Mouse (Mus musculus): Measurements from ENCODE around the gene Lgi1.

Lgi1 gene

GRCm38 (mm10) chr19:38253796-38254195, 10.5 kb upstream of the Lgi1 start:
- in situ Hi-C loops (cut with MboI; ENCODE audit: low pct_unique_long_range_greater_than_20kb in 1 of 2, low sequenced_read_pairs in 2 of 2, unreplicated experiment in 1 of 2): loop anchor here in 1 of 2 experiments (10.0 kb wide), 1 partner anchor 101 kb away; no protein-coding TSS in a partner anchor

GRCm38 (mm10) chr19:38258651-38259065, 5.7 kb upstream of the Lgi1 start:
- in situ Hi-C loops (cut with MboI; ENCODE audit: low pct_unique_long_range_greater_than_20kb in 1 of 2, low sequenced_read_pairs in 2 of 2, unreplicated experiment in 1 of 2): loop anchor here in 1 of 2 experiments (10.0 kb wide), 1 partner anchor 96 kb away; no protein-coding TSS in a partner anchor

- in situ Hi-C loops (cut with MboI; ENCODE audit: low pct_unique_long_range_greater_than_20kb in 1 of 2, low sequenced_read_pairs in 2 of 2, unreplicated experiment in 1 of 2): loop anchor here in 1 of 2 experiments (10.0 kb wide), 1 partner anchor 95 kb away; no protein-coding TSS in a partner anchor
These were observed 4.9 kb upstream of the Lgi1 start for GRCm38 (mm10) chr19:38259436-38259835.

- in situ Hi-C loops (cut with MboI; ENCODE audit: low pct_unique_long_range_greater_than_20kb in 1 of 2, low sequenced_read_pairs in 2 of 2, unreplicated experiment in 1 of 2): no loop called here
These were observed 4.0 kb upstream of the Lgi1 start for GRCm38 (mm10) chr19:38260346-38260745.

- in situ Hi-C loops (cut with MboI; ENCODE audit: low pct_unique_long_range_greater_than_20kb in 1 of 2, low sequenced_read_pairs in 2 of 2, unreplicated experiment in 1 of 2): no loop called here
These were observed 3.0 kb upstream of the Lgi1 start for GRCm38 (mm10) chr19:38261351-38261750.

- in situ Hi-C loops (cut with MboI; ENCODE audit: low pct_unique_long_range_greater_than_20kb in 1 of 2, low sequenced_read_pairs in 2 of 2, unreplicated experiment in 1 of 2): no loop called here
These were observed 369 bp upstream of the Lgi1 start for GRCm38 (mm10) chr19:38263829-38264504.

- in situ Hi-C loops (cut with MboI; ENCODE audit: low pct_unique_long_range_greater_than_20kb in 1 of 2, low sequenced_read_pairs in 2 of 2, unreplicated experiment in 1 of 2): no loop called here
These were observed 1.4 kb downstream of the Lgi1 start for GRCm38 (mm10) chr19:38265767-38266166.

- in situ Hi-C loops (cut with MboI; ENCODE audit: low pct_unique_long_range_greater_than_20kb in 1 of 2, low sequenced_read_pairs in 2 of 2, unreplicated experiment in 1 of 2): no loop called here
These were observed 3.1 kb downstream of the Lgi1 start for GRCm38 (mm10) chr19:38267469-38267868.

- in situ Hi-C loops (cut with MboI; ENCODE audit: low pct_unique_long_range_greater_than_20kb in 1 of 2, low sequenced_read_pairs in 2 of 2, unreplicated experiment in 1 of 2): no loop called here
These were observed 6.7 kb downstream of the Lgi1 start for GRCm38 (mm10) chr19:38271071-38271470.

- in situ Hi-C loops (cut with MboI; ENCODE audit: low pct_unique_long_range_greater_than_20kb in 1 of 2, low sequenced_read_pairs in 2 of 2, unreplicated experiment in 1 of 2): no loop called here
These were observed 9.5 kb downstream of the Lgi1 start for GRCm38 (mm10) chr19:38273820-38274219.

GRCm38 (mm10) chr19:38274747-38275421, 10.5 kb downstream of the Lgi1 start:
- in situ Hi-C loops (cut with MboI; ENCODE audit: low pct_unique_long_range_greater_than_20kb in 1 of 2, low sequenced_read_pairs in 2 of 2, unreplicated experiment in 1 of 2): no loop called here

- in situ Hi-C loops (cut with MboI; ENCODE audit: low pct_unique_long_range_greater_than_20kb in 1 of 2, low sequenced_read_pairs in 2 of 2, unreplicated experiment in 1 of 2): no loop called here
These were observed 11.9 kb downstream of the Lgi1 start for GRCm38 (mm10) chr19:38276226-38276625.

GRCm38 (mm10) chr19:38280242-38280641, 15.9 kb downstream of the Lgi1 start:
- in situ Hi-C loops (cut with MboI; ENCODE audit: low pct_unique_long_range_greater_than_20kb in 1 of 2, low sequenced_read_pairs in 2 of 2, unreplicated experiment in 1 of 2): no loop called here

- in situ Hi-C loops (cut with MboI; ENCODE audit: low pct_unique_long_range_greater_than_20kb in 1 of 2, low sequenced_read_pairs in 2 of 2, unreplicated experiment in 1 of 2): no loop called here
These were observed 18.1 kb downstream of the Lgi1 start for GRCm38 (mm10) chr19:38282407-38282806.

- in situ Hi-C loops (cut with MboI; ENCODE audit: low pct_unique_long_range_greater_than_20kb in 1 of 2, low sequenced_read_pairs in 2 of 2, unreplicated experiment in 1 of 2): no loop called here
These were observed 24.2 kb downstream of the Lgi1 start for GRCm38 (mm10) chr19:38288556-38288955.

GRCm38 (mm10) chr19:38291432-38291831, 27.1 kb downstream of the Lgi1 start:
- in situ Hi-C loops (cut with MboI; ENCODE audit: low pct_unique_long_range_greater_than_20kb in 1 of 2, low sequenced_read_pairs in 2 of 2, unreplicated experiment in 1 of 2): no loop called here

GRCm38 (mm10) chr19:38298018-38298626, 33.8 kb downstream of the Lgi1 start:
- in situ Hi-C loops (cut with MboI; ENCODE audit: low pct_unique_long_range_greater_than_20kb in 1 of 2, low sequenced_read_pairs in 2 of 2, unreplicated experiment in 1 of 2): no loop called here

- in situ Hi-C loops (cut with MboI; ENCODE audit: low pct_unique_long_range_greater_than_20kb in 1 of 2, low sequenced_read_pairs in 2 of 2, unreplicated experiment in 1 of 2): no loop called here
These were observed 43.8 kb downstream of the Lgi1 start for GRCm38 (mm10) chr19:38308116-38308515.

- in situ Hi-C loops (cut with MboI; ENCODE audit: low pct_unique_long_range_greater_than_20kb in 1 of 2, low sequenced_read_pairs in 2 of 2, unreplicated experiment in 1 of 2): no loop called here
These were observed 50.8 kb downstream of the Lgi1 start for GRCm38 (mm10) chr19:38315099-38315498.
